Mouse (Mus musculus) lung, embryonic 16.5 days (tissue): ENCODE data around the gene Pik3cg. TPM values are rescaled to one million over a fixed set of nuclear protein-coding genes. Genes with fewer than 3 reads are reported as not detected.

ENCODE experiments used
- ATAC-seq: fragments of 200-750 bp; cut with Nextera tagmentation; 2 replicates; pipeline ENCODE4 v1.8.0; 2017; ENCODE audit warnings: low read depth, mild to moderate bottlenecking, moderate library complexity
- H3K27ac ChIP-seq: fragments of 300-500 bp; sonication (generic); 2 replicates; pipeline ENCODE4 v1.5.1; 2014; ENCODE audit warnings: mild to moderate bottlenecking, control low read depth, low read length
- H3K27me3 ChIP-seq: fragments of 300-500 bp; sonication (generic); 2 replicates; pipeline ENCODE4 v1.6.1; 2014; ENCODE audit warnings: low read depth, low read length, mixed read lengths; ENCODE audit not compliant: control insufficient read depth, insufficient read depth
- H3K36me3 ChIP-seq: fragments of 300-500 bp; sonication (generic); 2 replicates; pipeline ENCODE4 v1.6.1; 2014; ENCODE audit warnings: low read length; ENCODE audit not compliant: control insufficient read depth, insufficient read depth
- H3K4me1 ChIP-seq: fragments of 300-500 bp; sonication (generic); replicated peaks from 2 replicates; pipeline ENCODE4 v1.6.1; 2014; ENCODE audit warnings: low read length, mixed read lengths; ENCODE audit not compliant: control insufficient read depth, insufficient read depth
- H3K4me2 ChIP-seq: fragments of 300-500 bp; sonication (generic); 2 replicates; pipeline ENCODE4 v1.6.1; 2014; ENCODE audit warnings: low read depth, low read length, control low read depth
- H3K4me3 ChIP-seq: fragments of 300-500 bp; sonication (generic); 2 replicates; pipeline ENCODE4 v1.5.1; 2014; ENCODE audit warnings: mild to moderate bottlenecking, low read length, control low read depth
- H3K9ac ChIP-seq: fragments of 300-500 bp; sonication (generic); 2 replicates; pipeline ENCODE4 v1.6.1; 2014; ENCODE audit warnings: low read length, control low read depth
- H3K9me3 ChIP-seq: fragments of 300-500 bp; sonication (generic); 2 replicates; pipeline ENCODE4 v1.6.1; 2016; ENCODE audit warnings: low read length; ENCODE audit not compliant: control insufficient read depth
- WGBS: fragments of 180-500 bp; shearing (Covaris S2); extraction: QIAGEN DNeasy Blood & Tissue Kit; methylation state at CpG from one replicate; pipeline ENCODE4 v1.1.7; 2014; 5-methylcytosine and 5-hydroxymethylcytosine counted together
- polyA plus RNA-seq: library from polyadenylated mRNA; unstranded; fragments of >200 nt; fragmentation: Nextera tagmentation; extraction: Ambion mirVana; gene quantifications from 2 replicates; pipeline ENCODE4 v1.2.1, GENCODE M21; 2015

Gene Pik3cg
- polyA plus RNA-seq, 1 experiment from 2014 or later, result 3.2 TPM

GRCm38 (mm10) chr12:32207141-32207540, 1.3 kb downstream of the Pik3cg start:
- Histone ChIP-seq H3K4me3 (no peak overlapping the region), H3K4me2 (no peak overlapping the region), H3K4me1 (no peaks in the 10 kb centered on the region), H3K9ac (no peak overlapping the region), H3K36me3 (no peaks in the 10 kb centered on the region), H3K9me3 (no peaks in the 10 kb centered on the region), H3K27me3 (no peaks in the 10 kb centered on the region), H3K27ac (no peak overlapping the region)
- ATAC-seq, result no peak
- 55% methylated on average over 3 of the region's 3 CpGs for WGBS

DNA sequence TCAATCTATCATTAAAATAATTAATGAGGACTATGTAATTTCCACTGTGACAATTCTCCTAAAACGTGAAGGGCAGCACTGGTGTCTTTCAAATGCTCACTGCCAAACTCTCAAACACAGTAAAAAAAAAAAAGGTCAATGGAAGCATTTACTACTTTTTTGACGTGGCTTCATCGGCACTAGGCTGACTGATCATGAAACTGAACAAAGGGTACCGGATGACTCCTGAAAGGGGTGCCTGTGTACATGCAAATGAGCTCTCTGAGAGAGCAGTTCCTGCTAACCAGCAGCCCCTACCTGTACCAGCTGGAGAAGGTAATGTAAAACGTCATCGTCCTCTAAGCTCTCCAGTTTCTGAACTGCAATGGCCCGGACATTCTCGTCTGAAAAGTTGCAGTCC, 4.8 kb downstream of the Pik3cg start:
- Histone ChIP-seq H3K9me3 (no peaks in the 10 kb centered on the region), H3K4me2 (no peak overlapping the region), H3K27ac (no peak overlapping the region), H3K27me3 (no peaks in the 10 kb centered on the region), H3K4me3 (no peak overlapping the region), H3K4me1 (no peaks in the 10 kb centered on the region), H3K9ac (no peak overlapping the region), H3K36me3 (no peaks in the 10 kb centered on the region)
- ATAC-seq, result no peak
- WGBS, result 59% methylated on average over 8 of the region's 8 CpGs

DNA sequence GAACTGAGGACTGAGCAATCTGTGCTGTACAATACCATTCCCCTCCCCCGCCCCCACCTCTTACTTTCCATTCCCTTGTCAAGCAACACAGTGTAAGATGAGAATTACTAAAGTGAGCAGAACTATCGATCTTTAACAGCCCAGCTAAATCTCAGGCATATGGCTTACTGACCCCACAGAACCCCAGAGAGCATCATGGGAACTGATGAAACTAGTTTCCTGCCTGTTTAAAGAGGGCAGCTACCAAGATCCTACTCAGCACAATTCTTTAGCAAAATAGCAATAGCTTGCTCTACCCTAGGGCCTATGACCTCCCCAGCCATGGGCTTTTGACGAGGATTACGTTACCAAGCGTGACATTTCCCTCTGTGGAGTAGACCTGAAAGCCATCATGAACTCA, 5.9 kb downstream of the Pik3cg start:
- WGBS, result 83% methylated on average over 5 of the region's 5 CpGs
- Histone ChIP-seq H3K4me2 (no peak overlapping the region), H3K36me3 (no peaks in the 10 kb centered on the region), H3K4me1 (no peaks in the 10 kb centered on the region), H3K9me3 (no peaks in the 10 kb centered on the region), H3K27ac (no peak overlapping the region), H3K4me3 (no peak overlapping the region), H3K9ac (no peak overlapping the region), H3K27me3 (no peaks in the 10 kb centered on the region)
- no peak for ATAC-seq

- H3K36me3 ChIP-seq, result no peaks in the 10 kb centered on the region
- H3K4me2 ChIP-seq, result no peak overlapping the region
- no peaks in the 10 kb centered on the region for H3K9me3 ChIP-seq
- no peaks in the 10 kb centered on the region for H3K27me3 ChIP-seq
- WGBS, result 87% methylated on average over 7 of the region's 7 CpGs
- no peaks in the 10 kb centered on the region for H3K4me1 ChIP-seq
- H3K4me3 ChIP-seq, result no peak overlapping the region
- ATAC-seq, result no peak
- H3K27ac ChIP-seq, result no peak overlapping the region
- no peak overlapping the region for H3K9ac ChIP-seq
Measured at GRCm38 (mm10) chr12:32201932-32202331, 6.5 kb downstream of the Pik3cg start.

GRCm38 (mm10) chr12:32201070-32201585, 7.3 kb downstream of the Pik3cg start:
- H3K36me3 ChIP-seq, result no peaks in the 10 kb centered on the region
- WGBS, result 84% methylated on average over 6 of the region's 6 CpGs

DNA sequence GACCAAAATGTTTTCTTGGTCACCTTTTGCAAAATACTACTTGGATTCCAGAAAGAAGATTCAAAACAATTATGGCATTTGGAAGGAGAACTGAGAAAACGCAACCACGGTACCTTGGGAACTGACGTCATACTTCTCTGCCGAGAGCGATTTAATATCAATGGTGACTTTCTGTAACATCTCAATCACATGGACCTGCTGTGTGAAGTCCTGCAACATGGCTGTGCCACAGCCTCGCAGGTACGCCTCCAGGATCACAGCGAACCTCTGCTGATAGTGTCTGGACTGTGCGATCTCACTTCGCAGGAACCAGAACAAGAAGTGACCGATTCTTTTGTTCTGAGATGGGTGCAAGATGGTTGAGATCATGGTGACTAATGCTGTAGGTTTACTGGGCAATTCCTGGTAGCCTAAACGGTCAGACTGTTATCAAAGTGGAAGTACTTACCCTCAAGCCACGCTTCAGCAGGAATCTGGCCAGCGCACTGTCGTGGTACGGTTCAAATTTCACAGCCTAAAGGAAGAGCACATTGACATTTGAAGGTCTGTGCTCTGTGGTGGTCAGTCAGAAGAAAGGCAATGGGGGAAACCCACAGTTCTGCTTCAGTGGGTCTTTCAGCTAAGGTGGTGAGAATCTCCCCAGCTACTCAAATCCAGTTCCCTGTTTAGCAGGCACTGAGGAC, 7.9 kb downstream of the Pik3cg start:
- no peak for ATAC-seq
- Histone ChIP-seq H3K4me3 (no peak overlapping the region), H3K4me2 (no peak overlapping the region), H3K27me3 (no peaks in the 10 kb centered on the region), H3K9me3 (no peaks in the 10 kb centered on the region), H3K4me1 (no peaks in the 10 kb centered on the region), H3K9ac (no peak overlapping the region), H3K27ac (no peak overlapping the region), H3K36me3 (no peaks in the 10 kb centered on the region)
- 78% methylated on average over 16 of the region's 16 CpGs for WGBS

More at GRCm38 (mm10) chr12:32201070-32201585, 7.3 kb downstream of the Pik3cg start:
- H3K9me3 ChIP-seq, result no peaks in the 10 kb centered on the region
- no peaks in the 10 kb centered on the region for H3K4me1 ChIP-seq
- no peak for ATAC-seq
- H3K4me2 ChIP-seq, result no peak overlapping the region
- no peak overlapping the region for H3K9ac ChIP-seq
- no peak overlapping the region for H3K4me3 ChIP-seq
- no peaks in the 10 kb centered on the region for H3K27me3 ChIP-seq
- no peak overlapping the region for H3K27ac ChIP-seq

DNA sequence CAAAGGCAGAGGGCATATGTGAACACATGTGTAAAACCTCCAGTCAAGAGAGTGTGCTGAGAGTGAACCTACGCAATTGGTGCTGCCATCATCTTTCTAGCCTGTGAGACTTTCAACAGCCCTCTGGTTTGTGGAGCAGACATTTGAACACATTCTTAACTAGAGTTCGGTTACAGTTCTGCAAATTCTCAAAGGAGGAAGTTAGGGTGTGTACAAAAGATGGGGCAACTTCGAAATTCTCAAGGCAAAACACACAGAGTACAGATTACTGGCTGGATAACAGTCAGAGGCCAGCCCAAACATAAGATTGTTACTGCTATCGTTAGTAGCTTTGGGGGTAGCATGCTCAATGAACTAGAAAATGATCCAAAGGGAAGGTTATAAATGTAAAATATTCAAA, 9.0 kb downstream of the Pik3cg start:
- H3K27me3 ChIP-seq, result no peaks in the 10 kb centered on the region
- no peak overlapping the region for H3K4me2 ChIP-seq
- no peak overlapping the region for H3K27ac ChIP-seq
- H3K9me3 ChIP-seq, result no peaks in the 10 kb centered on the region
- WGBS, result 78% methylated on average over 4 of the region's 4 CpGs
- no peaks in the 10 kb centered on the region for H3K4me1 ChIP-seq
- no peaks in the 10 kb centered on the region for H3K36me3 ChIP-seq
- H3K4me3 ChIP-seq, result no peak overlapping the region
- H3K9ac ChIP-seq, result no peak overlapping the region
- ATAC-seq, result no peak

DNA sequence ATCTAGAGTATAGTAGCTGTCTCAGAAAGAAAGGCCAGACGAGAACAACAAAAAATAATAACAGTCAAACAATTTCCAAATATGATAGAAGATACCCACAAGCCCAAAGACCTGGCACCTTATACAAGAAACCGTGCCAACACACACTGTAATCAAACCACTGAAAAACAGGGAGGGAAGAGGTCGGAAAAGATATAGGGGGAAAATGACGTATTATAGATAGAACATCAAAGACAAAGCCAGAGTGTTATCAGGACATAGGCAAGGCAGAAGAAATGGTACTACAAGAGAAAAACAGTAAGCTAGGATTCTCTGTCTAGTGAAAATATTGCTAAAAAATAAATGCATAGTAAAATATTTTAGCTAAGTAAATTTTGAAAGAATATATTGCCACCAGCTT, 10.4 kb downstream of the Pik3cg start:
- Histone ChIP-seq H3K9ac (no peak overlapping the region), H3K27ac (no peak overlapping the region), H3K36me3 (no peaks in the 10 kb centered on the region), H3K4me2 (no peak overlapping the region), H3K4me1 (no peaks in the 10 kb centered on the region), H3K27me3 (no peaks in the 10 kb centered on the region), H3K4me3 (no peak overlapping the region), H3K9me3 (no peaks in the 10 kb centered on the region)
- WGBS, result 70% methylated on average over 4 of the region's 4 CpGs
- no peak for ATAC-seq

DNA sequence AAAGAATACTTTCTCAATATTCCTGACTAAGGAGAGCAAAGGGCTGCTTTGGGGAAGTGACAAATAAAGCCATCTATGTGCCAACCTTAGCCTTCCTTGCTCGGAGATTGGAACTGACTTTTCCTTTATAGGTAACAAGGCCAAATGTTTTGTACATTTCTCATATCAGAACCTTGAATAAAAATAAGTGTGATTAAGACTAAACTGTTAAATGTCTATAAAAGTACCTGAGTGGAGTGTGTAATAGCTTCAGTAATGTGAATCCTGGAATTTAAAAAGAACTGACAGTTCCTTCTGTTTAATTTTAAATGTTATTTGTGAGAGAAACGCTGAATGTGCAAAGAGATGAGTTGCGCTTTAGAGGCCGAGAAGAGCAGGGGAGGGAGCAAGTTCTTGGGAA, 13.5 kb downstream of the Pik3cg start:
- H3K4me2 ChIP-seq, result no peak overlapping the region
- H3K9ac ChIP-seq, result no peak overlapping the region
- H3K4me3 ChIP-seq, result no peak overlapping the region
- H3K27me3 ChIP-seq, result no peaks in the 10 kb centered on the region
- no peak overlapping the region for H3K27ac ChIP-seq
- H3K36me3 ChIP-seq, result no peaks in the 10 kb centered on the region
- ATAC-seq, result no peak
- no peaks in the 10 kb centered on the region for H3K9me3 ChIP-seq
- 83% methylated on average over 4 of the region's 4 CpGs for WGBS
- no peaks in the 10 kb centered on the region for H3K4me1 ChIP-seq
